Comparison of ENCODE assay signal across 7 mouse cellular contexts in genomic region chr5:38479545-38479907, GRCm38 (mm10). TPM values are rescaled to one million over a fixed set of nuclear protein-coding genes. Genes with fewer than 3 reads are reported as not detected.
DNase-seq lines count a peak whose midpoint lies in the region; ATAC-seq and TF ChIP-seq lines count a peak whose summit lies in the region.
"Not testable (repeated sequence)": the region's sequence is repeated elsewhere in the genome, so short reads cannot be mapped to it uniquely, and the experiment has no call there.

No protein-coding gene starts in this region.

- peak overlapping the region; percentile 79 for H3K4me3 ChIP-seq in bone marrow macrophage, adult 2 months (ENCODE audit: insufficient read depth, low read length)
- H3K4me3 ChIP-seq in erythroblast, embryonic 14.5 days (replicated peaks): peak overlapping the region; percentile 71
- peak overlapping the region; percentile 23 for H3K4me3 ChIP-seq in heart, embryonic 11.5 days (ENCODE audit: low read depth, low read length)
- peak overlapping the region; percentile 17; the same call in 1 of the 2 replicates for H3K4me3 ChIP-seq in hindbrain, postnatal 0 days (ENCODE audit: low read length)
- peak overlapping the region; percentile 34; the same call in 1 of the 2 replicates for H3K4me3 ChIP-seq in limb, embryonic 13.5 days
- H3K4me3 ChIP-seq in lung, embryonic 16.5 days (ENCODE audit: low read length): peak overlapping the region; percentile 53
- not testable (repeated sequence) for H3K4me3 ChIP-seq in neural tube, embryonic 11.5 days (ENCODE audit: low read depth, low read length)

- DNase-seq in hindbrain, postnatal 0 days (ENCODE audit: low spot score); neural tube, embryonic 11.5 days (ENCODE audit: low spot score): not testable (repeated sequence)

- TF ChIP-seq CTCF in bone marrow macrophage, adult 2 months (IDR thresholded peaks at IDR 0.05; ENCODE audit: low read depth, low read length); hindbrain, postnatal 0 days (IDR thresholded peaks at IDR 0.05; ENCODE audit: low read depth): not testable (repeated sequence)

- H3K4me2 ChIP-seq in heart, embryonic 11.5 days: peak overlapping the region; percentile 67
- H3K4me2 ChIP-seq in hindbrain, postnatal 0 days (ENCODE audit: low read depth, low read length): peak overlapping the region; percentile 47
- peak overlapping the region; percentile 64 for H3K4me2 ChIP-seq in limb, embryonic 13.5 days (replicated peaks)
- peak overlapping the region; percentile 68 for H3K4me2 ChIP-seq in lung, embryonic 16.5 days (ENCODE audit: low read depth, low read length)
- peak overlapping the region; percentile 37; the same call in 1 of the 2 replicates for H3K4me2 ChIP-seq in neural tube, embryonic 11.5 days (ENCODE audit: low read depth)

- TF ChIP-seq POLR2A in bone marrow macrophage, adult 2 months (IDR thresholded peaks at IDR 0.05; ENCODE audit: borderline replicate concordance, low read depth, low read length): not testable (repeated sequence)

- peaks cover 33% of the 10 kb centered on the region for H3K4me1 ChIP-seq in bone marrow macrophage, adult 2 months (ENCODE audit: control insufficient read depth, insufficient read depth, low read length)
- H3K4me1 ChIP-seq in erythroblast, embryonic 14.5 days (ENCODE audit: control insufficient read depth): peaks cover 50% of the 10 kb centered on the region
- peaks cover 14% of the 10 kb centered on the region; the same call in 1 of the 2 replicates for H3K4me1 ChIP-seq in heart, embryonic 11.5 days (ENCODE audit: control insufficient read depth, insufficient read depth, low read length)
- peaks cover 15% of the 10 kb centered on the region for H3K4me1 ChIP-seq in hindbrain, postnatal 0 days (ENCODE audit: insufficient read depth, low read length)
- peaks cover 33% of the 10 kb centered on the region for H3K4me1 ChIP-seq in limb, embryonic 13.5 days
- peaks cover 11% of the 10 kb centered on the region for H3K4me1 ChIP-seq in lung, embryonic 16.5 days (replicated peaks; ENCODE audit: control insufficient read depth, insufficient read depth, low read length)
- not testable (repeated sequence) for H3K4me1 ChIP-seq in neural tube, embryonic 11.5 days (ENCODE audit: control insufficient read depth, insufficient read depth, low read length)

- not testable (repeated sequence) for H3K27me3 ChIP-seq in erythroblast, embryonic 14.5 days (ENCODE audit: control insufficient read depth); heart, embryonic 11.5 days (ENCODE audit: control insufficient read depth, insufficient read depth, low read length); hindbrain, postnatal 0 days (ENCODE audit: insufficient read depth, low read length); limb, embryonic 13.5 days; lung, embryonic 16.5 days (ENCODE audit: control insufficient read depth, insufficient read depth, low read depth, low read length); neural tube, embryonic 11.5 days (ENCODE audit: control insufficient read depth, insufficient read depth, low read length)

- H3K9ac ChIP-seq in heart, embryonic 11.5 days (ENCODE audit: low read depth, low read length): peak overlapping the region; percentile 69; the same call in 1 of the 2 replicates
- H3K9ac ChIP-seq in hindbrain, postnatal 0 days (replicated peaks; ENCODE audit: low read length); limb, embryonic 13.5 days; neural tube, embryonic 11.5 days (ENCODE audit: low read length): not testable (repeated sequence)
- H3K9ac ChIP-seq in lung, embryonic 16.5 days (ENCODE audit: low read length): peak overlapping the region; percentile 61

- H3K36me3 ChIP-seq in erythroblast, embryonic 14.5 days (ENCODE audit: control insufficient read depth): peaks cover 15% of the 10 kb centered on the region
- not testable (repeated sequence) for H3K36me3 ChIP-seq in heart, embryonic 11.5 days (ENCODE audit: control insufficient read depth, insufficient read depth, low read length); hindbrain, postnatal 0 days (ENCODE audit: insufficient read depth, low read length); limb, embryonic 13.5 days; lung, embryonic 16.5 days (ENCODE audit: control insufficient read depth, insufficient read depth, low read length); neural tube, embryonic 11.5 days (ENCODE audit: control insufficient read depth, insufficient read depth, low read length)

- H3K27ac ChIP-seq in bone marrow macrophage, adult 2 months (ENCODE audit: insufficient read depth, low read depth, low read length): peak overlapping the region; percentile 91
- peak overlapping the region; percentile 29; the same call in 1 of the 2 replicates for H3K27ac ChIP-seq in heart, embryonic 11.5 days (ENCODE audit: low read depth, low read length)
- H3K27ac ChIP-seq in hindbrain, postnatal 0 days: peak overlapping the region; percentile 60; the same call in 1 of the 2 replicates
- not testable (repeated sequence) for H3K27ac ChIP-seq in limb, embryonic 13.5 days; neural tube, embryonic 11.5 days (ENCODE audit: low read depth, low read length)
- H3K27ac ChIP-seq in lung, embryonic 16.5 days (ENCODE audit: low read length): peak overlapping the region; percentile 80

- 0 out of 2 replicates have a peak, but pooled peaks have one; percentile 33 for ATAC-seq in heart, embryonic 11.5 days (replicated peaks; ENCODE audit: insufficient number of reproducible peaks, low FRiP score, low TSS enrichment)
- ATAC-seq in hindbrain, postnatal 0 days: peak; percentile 58
- not testable (repeated sequence) for ATAC-seq in limb, embryonic 13.5 days (ENCODE audit: low FRiP score, low read depth); neural tube, embryonic 11.5 days (ENCODE audit: insufficient read depth, low FRiP score, low TSS enrichment)
- peak; percentile 24 for ATAC-seq in lung, embryonic 16.5 days (ENCODE audit: low read depth)

- not testable (repeated sequence) for H3K9me3 ChIP-seq in erythroblast, embryonic 14.5 days (ENCODE audit: control insufficient read depth, low read length); heart, embryonic 11.5 days (replicated peaks; ENCODE audit: control insufficient read depth, low read length); hindbrain, postnatal 0 days (ENCODE audit: low read length); limb, embryonic 13.5 days; lung, embryonic 16.5 days (ENCODE audit: control insufficient read depth, low read length); neural tube, embryonic 11.5 days (ENCODE audit: control insufficient read depth, low read length)

RNA-seq across cellular contexts. Expression of gene Slc2a9, which starts 23.4 kb away (rescaled TPM):
- 15.0 and 17.9 TPM in 2 replicates for polyA plus RNA-seq in bone marrow macrophage, adult 2 months (2012; ENCODE audit: insufficient read depth, insufficient read length, missing spikeins)
- 0.01 TPM in 1 of 2 replicates, not detected in the other for polyA plus RNA-seq in erythroblast, embryonic 14.5 days (2012)
- 0.19 and 0.49 TPM in 2 replicates for polyA plus RNA-seq in heart, embryonic 11.5 days (2014; fragmentation: Nextera tagmentation; extraction: Ambion mirVana)
- total RNA-seq in hindbrain, postnatal 0 days (2014; rRNA removed): 0.86 and 1.7 TPM in 2 replicates
- 0.52 and 1.0 TPM in 2 replicates for polyA plus RNA-seq in hindbrain, postnatal 0 days (2015; fragmentation: Nextera tagmentation; extraction: Ambion mirVana)
- 0.28 and 0.32 TPM in 2 replicates for polyA plus RNA-seq in limb, embryonic 13.5 days (2015; fragmentation: Nextera tagmentation; extraction: Ambion mirVana)
- 1.2 and 2.4 TPM in 2 replicates for polyA plus RNA-seq in lung, embryonic 16.5 days (2015; fragmentation: Nextera tagmentation; extraction: Ambion mirVana)
- polyA plus RNA-seq in neural tube, embryonic 11.5 days (2014; fragmentation: Nextera tagmentation; extraction: Ambion mirVana): 0.18 and 0.77 TPM in 2 replicates
